Mouse (Mus musculus): ENCODE data around the gene Srrm1. TPM values are rescaled to one million over a fixed set of nuclear protein-coding genes. Genes with fewer than 3 reads are reported as not detected.

The Srrm1 gene
- total RNA-seq, 2 experiments from 2014 or later = 117 to 138 TPM

- DNase-seq (ENCODE audit: low spot score in 2 of 2) = no peak
Observed at GRCm38 (mm10) chr4:135274761-135275160, 78.4 kb downstream of the Srrm1 start.

DNA sequence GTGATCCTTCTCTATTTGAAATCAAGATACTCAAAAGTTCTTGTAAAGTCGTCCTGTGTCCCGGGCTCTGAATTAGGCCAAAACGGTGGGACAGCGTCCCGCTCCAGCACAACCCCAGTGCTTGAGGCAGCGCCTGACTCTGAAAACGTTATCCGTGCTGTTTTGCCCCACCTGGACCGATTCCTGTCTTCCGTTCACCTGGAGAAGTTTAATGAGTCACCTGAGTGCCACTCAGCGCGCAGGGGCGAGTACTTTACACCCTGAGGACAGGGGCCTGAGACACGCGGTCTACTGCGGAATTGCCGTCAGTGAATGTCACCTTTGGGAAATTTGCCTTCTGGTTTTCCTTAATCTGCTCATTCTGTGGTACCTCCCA lies 79.8 kb downstream of the Srrm1 start:
- DNase-seq (ENCODE audit: low spot score in 2 of 2) = no peak

DNA sequence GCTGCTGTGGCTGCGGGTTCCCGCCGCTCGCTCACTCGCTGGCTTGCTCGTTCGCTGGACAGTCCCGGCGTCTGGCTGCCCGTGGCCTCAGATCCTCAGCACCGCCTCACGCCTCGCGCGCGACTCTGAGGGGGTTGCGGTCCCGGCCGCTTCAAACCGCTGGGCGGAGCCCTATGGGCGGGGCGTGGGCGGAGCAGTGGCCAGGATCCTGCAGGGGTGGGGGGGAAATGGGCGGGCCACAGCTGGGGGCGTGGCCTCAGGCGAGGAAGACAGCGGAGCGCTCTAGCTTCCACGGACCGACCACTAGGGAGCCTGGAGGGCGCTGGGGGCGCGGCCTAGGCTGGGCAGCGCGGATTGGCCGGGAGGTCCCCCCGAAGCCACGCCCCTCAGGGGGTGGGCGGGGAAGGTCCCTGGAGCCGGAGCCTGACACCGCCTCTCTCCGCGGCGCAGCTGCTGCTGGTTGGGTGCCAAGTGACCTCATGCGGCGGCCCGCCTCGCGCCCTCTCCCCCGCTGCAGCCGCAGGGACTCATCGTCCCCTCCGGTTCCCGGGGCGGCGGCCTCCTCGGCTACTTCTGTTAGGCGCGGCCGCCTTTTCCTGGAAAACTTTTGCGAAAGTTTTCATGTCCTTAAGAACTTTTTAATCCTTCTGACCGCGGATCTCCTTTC lies 80.3 kb downstream of the Srrm1 start, which contains the start of gene Clic4:
Clic4 (minus strand) TSS at position 175 of the 667 bp plus-strand sequence.
- peak; percentile 90 to 94 for DNase-seq (ENCODE audit: low spot score in 2 of 2)

GRCm38 (mm10) chr4:135271881-135272616 lies 81.1 kb downstream of the Srrm1 start:
- DNase-seq (ENCODE audit: low spot score in 2 of 2) = no peak

GRCm38 (mm10) chr4:135271419-135271828 lies 81.7 kb downstream of the Srrm1 start:
- no peak for DNase-seq (ENCODE audit: low spot score in 2 of 2)

Other genes with a start within 250 kb of the Srrm1 start
- not detected for gene Runx3, start 232.7 kb downstream of the Srrm1 start, total RNA-seq (2021)
- 10 to 100 TPM; 40.1 to 40.2 TPM for gene Clic4, start 80.5 kb downstream of the Srrm1 start, total RNA-seq (2021)
- gene Ncmap, start 44.9 kb upstream of the Srrm1 start, total RNA-seq (2021) = under 1 TPM; 0.23 to 0.37 TPM
- gene Rcan3, start 80.5 kb upstream of the Srrm1 start, total RNA-seq (2021) = 10 to 100 TPM; 24.1 to 25.9 TPM
- 1 to 10 TPM; 1.7 to 3.5 TPM for gene Stpg1, start 141.5 kb upstream of the Srrm1 start, total RNA-seq (2021)
- gene Nipal3, start 141.7 kb upstream of the Srrm1 start, total RNA-seq (2021) = 10 to 100 TPM; 87.9 to 89.0 TPM
- under 1 TPM; 0.48 to 0.79 TPM for gene Grhl3, start 220.3 kb upstream of the Srrm1 start, total RNA-seq (2021)

Measured in layer of hippocampus, adult 18-20 months (tissue).